Mouse (Mus musculus) right cerebral cortex, postnatal 25 days (tissue): ENCODE measurements around the gene Nsmce3.

Experiments
- DNase-seq: peaks from one replicate; pipeline ENCODE4 v3.0.0; 2022

Gene Nsmce3

DNA sequence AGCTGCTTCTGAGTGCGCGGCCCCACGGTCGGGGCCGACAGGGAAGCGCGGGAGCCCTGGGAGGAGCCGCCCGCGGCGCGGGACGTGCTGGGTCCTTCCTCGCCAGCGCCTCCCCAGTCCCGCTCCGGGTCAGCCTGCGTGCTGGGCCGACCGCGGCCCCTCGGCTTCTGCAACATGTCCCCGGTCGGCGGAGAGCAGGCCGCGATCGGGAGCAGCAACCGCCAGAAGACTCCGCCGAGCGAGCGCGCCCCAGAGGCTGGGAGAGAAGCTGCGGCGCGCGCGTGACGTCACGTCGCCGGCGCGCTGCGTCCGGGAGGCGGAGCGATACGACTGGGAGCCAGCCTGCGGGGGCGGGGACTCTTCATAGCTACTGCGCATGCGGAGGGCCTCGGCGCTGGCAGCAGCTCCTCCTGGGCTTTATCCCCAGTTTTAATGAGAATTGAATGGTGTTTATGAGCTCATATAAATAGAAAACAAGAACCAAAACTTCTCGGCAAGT, at the start of gene Nsmce3:
Nsmce3 (minus strand) TSS at position 255 of the 499 bp plus-strand sequence.
- DNase-seq = peak; percentile 98

DNA sequence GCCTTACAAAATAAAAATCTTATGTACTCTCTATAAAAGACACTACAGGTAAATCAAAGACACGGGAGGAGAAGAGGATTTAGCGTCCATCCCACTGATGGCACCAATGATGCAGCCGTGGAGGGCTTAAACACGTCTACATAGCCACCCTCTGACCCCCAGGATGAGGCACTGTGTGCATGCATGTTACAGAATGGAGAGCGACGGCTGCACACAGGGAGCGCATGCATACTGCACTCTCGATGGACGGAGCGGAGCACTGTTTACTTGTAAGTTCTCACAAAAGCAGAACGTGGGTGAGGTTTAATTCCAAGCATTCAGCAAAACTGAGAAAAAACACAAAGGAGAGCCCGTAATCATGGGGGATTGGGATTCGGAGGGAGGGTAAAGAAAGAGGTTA, 48.4 kb upstream of the Nsmce3 start:
- DNase-seq = no peak

GRCm38 (mm10) chr7:64920735-64921134, 47.9 kb upstream of the Nsmce3 start:
- no peak for DNase-seq

DNA sequence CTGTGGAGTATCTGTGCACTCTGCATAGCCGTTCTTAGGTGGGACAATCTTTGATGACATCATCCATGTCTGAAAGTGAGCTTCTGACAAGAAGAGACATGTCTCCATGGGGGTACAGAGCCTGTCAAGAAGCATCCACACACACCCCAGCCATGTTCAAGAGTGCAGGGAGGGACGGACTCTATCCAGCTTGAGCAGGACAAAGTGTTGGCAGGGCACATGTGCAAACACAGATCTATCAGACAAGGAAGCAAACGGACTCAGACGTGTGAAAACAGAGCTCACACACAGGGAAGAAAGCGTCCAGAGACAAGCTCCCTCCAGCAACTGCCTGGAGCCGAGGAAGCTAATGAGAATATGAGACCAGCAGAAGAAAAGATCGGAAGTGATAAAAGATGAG, 43.9 kb upstream of the Nsmce3 start:
- no peak for DNase-seq

DNA sequence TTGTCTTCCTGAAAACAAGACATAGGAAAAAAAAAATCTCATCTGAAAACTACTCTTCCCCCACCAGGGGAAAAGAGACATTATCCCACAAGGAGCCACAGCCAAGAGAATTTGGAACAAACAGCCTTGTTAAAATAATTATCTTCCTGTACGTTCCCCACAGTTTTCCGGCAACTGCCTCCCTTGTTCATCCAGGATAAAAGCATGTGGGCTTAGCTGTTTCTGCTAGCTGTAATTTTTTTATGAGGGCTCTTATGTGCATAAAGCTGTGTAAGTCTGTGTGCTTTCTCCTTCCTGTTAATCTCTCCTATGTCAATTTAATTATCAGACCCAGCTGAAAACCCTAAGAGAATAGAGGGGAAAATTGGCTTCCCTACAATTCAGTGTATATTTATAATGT, 42.3 kb upstream of the Nsmce3 start:
- no peak for DNase-seq

GRCm38 (mm10) chr7:64911945-64912344, 39.1 kb upstream of the Nsmce3 start:
- DNase-seq = no peak

GRCm38 (mm10) chr7:64910208-64910607, 37.4 kb upstream of the Nsmce3 start:
- DNase-seq = no peak

DNA sequence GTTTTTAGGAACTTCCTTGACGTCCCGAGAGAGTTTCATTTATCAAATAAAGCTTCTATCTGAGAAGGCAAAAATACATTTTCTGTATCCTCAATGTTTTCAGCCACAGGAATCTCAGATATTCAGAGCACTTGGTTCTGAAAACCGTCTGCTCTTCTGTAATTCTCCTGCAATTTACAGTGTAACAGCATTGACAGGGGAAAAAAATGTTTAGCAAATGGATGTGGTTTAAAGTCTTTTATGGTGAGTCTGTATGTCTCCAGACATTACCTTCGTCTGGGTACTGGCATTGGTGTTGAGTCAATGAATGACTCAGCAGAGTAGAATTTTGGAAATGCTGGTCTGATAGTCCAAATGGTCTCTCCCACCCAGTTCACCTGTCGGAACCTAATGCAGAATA, 34.2 kb upstream of the Nsmce3 start:
- DNase-seq = no peak

DNA sequence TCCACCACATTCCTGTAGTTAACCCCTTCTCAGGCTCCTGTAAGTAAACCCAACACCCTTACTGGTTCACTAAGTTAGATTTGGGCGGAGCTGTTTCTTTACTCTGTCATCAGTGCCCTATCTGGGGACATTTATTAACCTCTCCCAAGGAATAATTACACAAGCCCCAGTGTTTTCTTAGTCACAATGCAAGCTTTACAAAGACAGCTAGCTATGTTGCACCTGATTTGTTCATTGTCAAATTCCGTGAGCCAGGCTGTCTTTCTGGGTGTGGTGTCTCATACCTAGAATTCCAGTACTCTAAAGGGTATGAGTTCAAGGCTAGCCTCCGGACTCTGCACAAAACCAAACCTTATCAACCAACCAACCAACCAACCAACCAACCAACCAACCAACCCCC, 32.7 kb upstream of the Nsmce3 start:
- no peak for DNase-seq

- DNase-seq = no peak
These were observed 27.5 kb upstream of the Nsmce3 start for GRCm38 (mm10) chr7:64900249-64900648.

DNA sequence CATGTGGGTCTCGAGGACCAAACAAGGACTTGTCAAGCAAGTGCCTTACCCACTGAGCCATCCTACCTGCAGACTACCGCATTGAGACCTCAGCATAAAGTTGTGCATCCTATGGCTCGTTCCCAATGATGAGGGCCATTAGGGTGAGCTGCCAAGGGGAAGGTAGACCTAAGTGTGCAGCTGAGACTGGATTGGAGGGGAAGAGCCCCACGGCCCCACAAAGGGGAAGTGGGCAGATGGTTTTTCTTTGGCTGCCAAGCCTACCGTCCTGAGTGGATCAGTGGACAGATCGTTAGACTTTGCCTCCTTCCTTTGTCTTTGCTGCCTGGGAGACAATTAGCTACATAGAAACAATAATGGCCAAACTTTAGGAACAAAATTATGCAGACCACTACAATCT, 23.8 kb upstream of the Nsmce3 start:
- DNase-seq = no peak

GRCm38 (mm10) chr7:64895685-64896101, 22.9 kb upstream of the Nsmce3 start:
- no peak for DNase-seq

DNA sequence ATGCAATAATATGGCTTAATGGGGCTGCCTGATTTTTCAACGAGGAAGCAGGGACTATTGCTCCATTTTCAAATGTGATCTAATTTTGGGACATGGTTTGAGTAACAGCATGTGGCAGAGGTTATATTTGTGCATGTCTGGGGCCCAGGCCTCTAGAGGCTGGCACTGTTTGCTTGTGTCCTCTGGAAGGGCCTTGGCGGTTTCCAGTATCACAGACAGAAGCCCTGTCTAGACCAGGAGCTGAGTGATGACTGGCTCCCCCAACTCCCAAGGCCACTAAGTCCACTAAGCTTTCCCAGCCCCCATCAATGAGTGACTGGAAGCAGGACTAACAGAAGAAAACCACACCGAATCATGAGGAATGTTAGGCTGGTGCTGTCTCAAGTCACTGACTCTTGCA, 18.3 kb upstream of the Nsmce3 start:
- no peak for DNase-seq

- DNase-seq = no peak
These were observed 17.1 kb upstream of the Nsmce3 start for GRCm38 (mm10) chr7:64889919-64890318.

GRCm38 (mm10) chr7:64884187-64884862, 11.5 kb upstream of the Nsmce3 start:
- DNase-seq = no peak

GRCm38 (mm10) chr7:64882243-64882642, 9.4 kb upstream of the Nsmce3 start:
- DNase-seq = no peak

DNA sequence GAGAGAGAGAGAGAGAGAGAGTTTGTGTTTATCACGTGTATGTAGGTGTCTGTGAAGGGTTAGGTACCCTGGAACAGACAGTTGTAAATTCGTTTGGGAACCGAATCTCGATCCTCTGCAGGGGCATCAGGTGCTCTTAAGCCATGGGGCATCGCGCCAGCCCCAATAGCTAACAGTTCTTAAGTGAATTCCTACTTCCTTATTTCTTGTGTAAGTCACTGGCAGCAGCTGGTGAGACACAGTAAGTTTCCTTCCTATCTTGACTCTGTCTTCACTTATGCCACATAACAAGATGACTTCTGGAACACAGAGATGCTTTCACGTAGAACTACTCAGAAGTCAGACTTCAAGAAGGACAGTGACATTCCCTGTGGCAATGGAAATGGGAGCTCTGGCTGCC, 8.6 kb upstream of the Nsmce3 start:
- no peak for DNase-seq

DNA sequence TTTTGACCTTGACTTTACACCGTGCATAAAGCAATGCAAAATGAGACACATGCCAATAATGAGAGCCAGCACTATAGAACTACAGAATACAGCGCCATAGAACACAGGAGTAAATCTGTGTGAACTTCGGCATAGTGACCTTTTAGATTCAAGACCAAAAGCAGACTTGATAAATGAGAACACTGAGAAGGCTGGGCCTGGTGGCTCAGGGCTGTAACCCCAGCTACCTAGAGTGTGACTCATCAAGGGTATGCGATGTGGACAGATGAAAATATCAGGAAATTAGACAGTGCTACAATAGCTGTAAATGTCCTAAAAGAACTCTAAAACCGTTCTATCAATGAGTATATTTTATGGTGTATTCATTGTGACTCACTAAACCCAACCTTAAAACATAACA, 7.6 kb upstream of the Nsmce3 start:
- no peak for DNase-seq

DNA sequence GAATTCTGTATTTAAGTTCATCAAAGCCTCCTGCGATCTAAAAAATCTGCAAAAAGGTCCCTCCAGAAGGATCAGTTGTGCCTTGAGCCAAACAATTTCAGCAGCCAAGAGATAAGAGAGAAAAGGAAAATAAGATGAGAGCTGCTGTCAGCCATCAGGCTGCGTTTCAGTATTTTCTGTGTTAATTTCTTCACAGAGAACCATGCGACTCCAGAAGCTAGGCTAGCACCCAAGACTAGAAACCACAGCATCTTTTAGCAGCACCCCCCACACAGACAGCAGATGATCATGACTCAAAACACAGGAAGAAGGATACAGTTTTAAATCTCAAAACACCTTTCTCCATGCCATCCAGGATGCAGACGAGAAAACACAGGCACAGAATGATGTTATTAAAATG, 2.1 kb upstream of the Nsmce3 start:
- no peak for DNase-seq

- no peak for DNase-seq
These were observed 469 bp upstream of the Nsmce3 start for GRCm38 (mm10) chr7:64873266-64873665.

DNA sequence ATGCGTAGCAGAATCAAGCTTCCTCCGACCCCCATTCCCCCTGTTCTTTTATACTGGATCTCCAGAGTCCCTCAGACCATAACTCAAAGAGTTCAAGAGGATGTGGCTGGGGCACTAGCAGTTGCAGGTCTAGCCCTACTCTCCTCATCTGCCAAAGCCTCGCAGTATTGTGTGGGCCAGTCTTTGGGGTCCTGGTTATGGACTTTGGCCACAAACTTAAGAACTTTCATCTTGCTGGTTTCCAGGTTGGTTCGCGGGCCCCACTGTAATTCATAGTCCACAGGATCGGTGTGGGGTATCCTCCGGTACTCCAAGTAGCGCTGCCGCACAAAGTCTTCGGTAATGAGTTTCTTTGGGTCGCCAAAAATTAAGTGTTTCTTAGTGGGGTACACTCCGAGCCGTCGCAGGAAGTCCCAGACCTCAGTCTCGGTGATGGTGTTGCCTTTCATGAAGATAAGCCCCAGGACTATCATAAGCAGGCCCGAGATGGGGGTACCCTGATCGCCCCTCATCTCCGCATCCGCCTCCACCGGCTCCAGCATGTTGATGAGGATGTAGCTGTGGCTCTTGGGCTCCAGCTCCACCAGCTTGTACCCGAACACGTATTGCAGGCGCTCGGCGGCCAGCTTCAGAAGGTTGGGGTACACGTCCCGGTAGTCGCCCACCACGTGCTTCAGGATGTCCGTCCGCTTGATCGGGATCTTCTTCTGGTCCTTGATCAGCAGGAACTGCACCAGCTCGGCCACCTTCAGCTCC, 632 bp downstream of the Nsmce3 start:
- no peak for DNase-seq

- no peak for DNase-seq
These were observed 3.2 kb downstream of the Nsmce3 start for GRCm38 (mm10) chr7:64869549-64870065.

- no peak for DNase-seq
These were observed 9.3 kb downstream of the Nsmce3 start for GRCm38 (mm10) chr7:64863538-64863937.

DNA sequence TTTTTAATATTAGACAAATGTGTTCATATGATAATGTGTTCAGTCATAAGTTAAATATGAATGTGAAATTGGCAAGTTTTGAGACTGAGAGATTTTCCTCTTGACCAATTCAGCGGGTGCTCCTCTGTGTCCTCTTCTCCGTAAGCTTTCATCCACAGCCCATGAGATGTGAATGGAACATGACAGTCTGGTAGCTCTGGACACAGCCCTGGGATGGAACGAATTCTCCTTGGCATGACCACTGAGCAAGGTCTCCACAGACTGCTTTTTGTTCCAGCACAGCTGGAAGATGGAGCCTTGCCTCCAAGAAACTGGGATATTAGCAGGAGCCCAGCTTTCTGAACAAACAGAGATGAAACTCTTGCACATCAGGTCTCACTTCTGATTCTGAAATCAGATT, 9.8 kb downstream of the Nsmce3 start:
- DNase-seq = no peak
